Mouse (Mus musculus): ENCODE data around the gene Zfp933.
"Not testable (repeated sequence)": the region's sequence is repeated elsewhere in the genome, so short reads cannot be mapped to it uniquely, and the experiment has no call there.

Zfp933 gene

DNA sequence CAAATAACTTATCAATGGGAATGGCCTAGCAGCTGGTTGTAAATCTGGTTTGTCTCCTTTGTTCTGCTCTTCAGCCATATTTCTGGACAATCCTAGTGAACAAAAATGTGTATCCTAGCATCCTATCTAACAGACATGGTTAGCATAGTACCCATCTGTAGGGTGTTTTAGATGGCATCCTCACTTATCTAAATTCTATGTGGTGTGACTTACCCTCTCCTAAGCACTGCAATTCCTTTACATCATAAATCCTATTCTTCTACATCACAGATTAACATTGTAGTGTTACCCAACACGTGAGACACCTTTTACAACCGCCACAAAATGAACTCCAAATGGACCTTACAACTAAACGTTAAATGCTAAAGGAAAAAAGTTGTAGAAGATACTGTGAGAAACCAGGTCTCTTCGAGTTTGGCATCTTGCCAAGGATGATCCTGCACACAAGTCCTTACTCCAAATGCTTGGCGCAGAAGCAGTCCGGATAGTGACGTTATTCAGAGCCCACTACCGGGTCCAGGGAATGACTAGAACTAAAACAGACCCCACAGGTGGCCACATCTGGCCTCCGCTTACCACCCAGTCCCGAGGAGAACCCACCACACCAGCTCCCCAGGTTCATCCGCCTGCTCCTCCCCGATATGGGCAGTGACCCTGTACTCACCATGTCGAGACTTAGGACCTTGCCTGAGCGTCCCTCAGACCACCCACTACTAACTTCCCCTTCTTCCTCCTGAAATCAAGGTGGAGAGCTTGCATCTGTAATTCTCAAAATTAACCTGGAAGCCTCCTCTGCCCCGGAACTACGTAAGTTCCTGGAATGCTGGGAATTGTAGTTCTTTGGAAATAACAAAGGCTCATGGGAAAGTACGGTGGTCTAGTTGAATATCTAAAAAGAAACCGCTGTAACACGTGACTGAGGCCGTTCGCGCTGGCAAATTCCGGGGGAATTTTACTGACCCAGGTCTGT lies at the start of gene Zfp933:
TSS of gene Zfp933 (minus strand) at position 753 of the 970 bp plus-strand sequence.
- peak; percentile 44 for DNase-seq (ENCODE audit: low spot score)

DNA sequence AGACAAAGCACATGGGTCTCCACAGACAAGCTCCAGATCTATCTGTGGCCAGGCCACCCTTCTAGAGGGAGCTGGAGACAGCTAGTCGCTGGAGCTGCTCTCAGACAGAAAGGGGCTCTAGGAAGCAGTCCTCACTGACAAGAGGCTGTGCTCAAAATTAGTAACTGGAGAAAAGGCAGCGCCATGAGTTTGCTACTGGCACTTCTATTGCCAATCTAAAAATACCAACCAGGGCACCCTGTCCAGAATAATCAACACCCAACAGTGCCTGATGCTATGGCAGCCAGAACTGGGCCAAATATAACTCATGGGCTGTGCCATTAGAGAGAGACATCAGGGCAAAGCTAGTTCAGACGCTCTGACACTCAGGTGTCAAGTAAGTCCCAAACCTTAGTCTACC lies 49.2 kb upstream of the Zfp933 start:
- DNase-seq (ENCODE audit: low spot score), result no peak

DNA sequence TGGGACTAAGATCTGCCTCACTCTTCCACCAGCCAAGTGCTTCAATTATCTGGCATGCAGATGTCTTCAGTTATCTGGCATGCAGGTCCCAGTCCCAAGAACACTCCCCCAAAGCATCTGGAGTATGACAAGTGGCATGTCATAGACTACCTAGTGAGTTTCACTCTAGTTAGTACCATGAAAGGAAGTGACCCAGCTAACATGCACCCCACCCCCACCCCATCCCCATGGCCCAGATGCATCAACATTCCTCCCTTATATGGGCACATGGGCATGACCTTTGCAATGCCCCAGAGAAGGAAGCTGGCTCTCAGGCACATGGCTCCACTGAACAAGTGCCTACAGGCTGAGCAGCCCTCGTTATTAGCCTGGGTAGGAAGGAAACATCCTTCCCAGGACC lies 48.2 kb upstream of the Zfp933 start:
- DNase-seq (ENCODE audit: low spot score), result no peak

DNA sequence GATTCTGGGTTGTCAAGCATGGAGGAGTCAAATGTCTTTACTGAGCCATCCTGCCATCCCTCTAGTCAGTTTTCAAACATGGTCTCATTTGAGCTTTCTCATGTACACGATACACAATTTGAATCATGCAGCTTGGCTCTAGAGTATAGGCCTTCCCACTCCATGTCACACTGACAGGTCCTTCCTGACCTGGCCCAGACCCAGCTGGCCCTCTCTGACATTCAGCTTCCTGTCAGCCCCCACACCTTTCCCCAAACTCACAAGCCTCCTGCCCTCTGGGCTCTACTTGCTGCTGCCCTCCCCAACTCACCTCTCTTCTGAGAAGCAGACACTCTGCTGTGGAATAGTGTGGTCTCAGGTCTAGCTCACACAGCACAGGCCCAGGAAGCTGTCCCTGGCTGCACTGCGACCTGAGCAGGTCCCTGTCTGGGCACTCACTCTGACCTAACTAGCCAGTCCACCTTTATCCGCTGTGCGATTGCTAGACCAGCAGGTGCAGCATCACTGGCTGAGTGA lies 47.7 kb upstream of the Zfp933 start:
- DNase-seq (ENCODE audit: low spot score), result no peak

DNA sequence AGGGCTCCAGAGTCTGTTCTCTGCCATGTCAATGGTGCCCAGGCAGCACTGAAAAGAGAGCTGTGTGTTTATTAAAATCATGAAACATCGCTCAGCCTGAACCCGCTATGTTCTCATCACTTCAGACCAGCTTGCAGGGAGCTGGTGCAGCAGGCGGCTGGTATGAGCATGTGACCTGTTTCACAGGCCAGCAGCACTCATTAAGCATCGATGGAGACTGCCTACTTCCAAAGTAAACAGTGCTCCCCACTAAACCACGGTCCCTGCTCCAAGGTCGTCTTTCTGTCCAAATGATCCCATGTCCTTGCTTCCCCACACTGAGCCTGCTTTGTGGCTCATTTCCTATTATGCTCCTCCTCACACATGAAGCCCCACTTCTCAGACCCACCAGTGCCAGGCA lies 42.2 kb upstream of the Zfp933 start:
- DNase-seq (ENCODE audit: low spot score), result no peak

DNA sequence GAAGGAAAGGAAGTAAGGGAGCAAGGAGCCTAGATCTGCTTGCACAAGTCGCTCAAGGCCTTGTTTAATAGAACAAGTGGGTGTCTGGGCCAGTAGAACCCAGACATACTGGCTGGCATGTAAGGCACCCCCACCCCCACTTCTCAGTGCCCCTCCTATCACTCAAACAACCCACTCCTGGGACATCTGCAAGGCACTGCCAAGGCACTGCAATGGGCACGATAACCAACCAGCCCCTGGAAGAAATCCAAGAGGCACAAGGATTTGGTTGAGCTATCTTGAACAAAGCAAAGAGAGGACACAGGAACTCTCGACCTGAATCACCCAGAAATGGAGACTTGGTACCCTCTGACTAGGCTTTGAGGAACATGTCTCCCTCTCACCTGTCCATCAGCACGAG lies 40.1 kb upstream of the Zfp933 start:
- no peak for DNase-seq (ENCODE audit: low spot score)

DNA sequence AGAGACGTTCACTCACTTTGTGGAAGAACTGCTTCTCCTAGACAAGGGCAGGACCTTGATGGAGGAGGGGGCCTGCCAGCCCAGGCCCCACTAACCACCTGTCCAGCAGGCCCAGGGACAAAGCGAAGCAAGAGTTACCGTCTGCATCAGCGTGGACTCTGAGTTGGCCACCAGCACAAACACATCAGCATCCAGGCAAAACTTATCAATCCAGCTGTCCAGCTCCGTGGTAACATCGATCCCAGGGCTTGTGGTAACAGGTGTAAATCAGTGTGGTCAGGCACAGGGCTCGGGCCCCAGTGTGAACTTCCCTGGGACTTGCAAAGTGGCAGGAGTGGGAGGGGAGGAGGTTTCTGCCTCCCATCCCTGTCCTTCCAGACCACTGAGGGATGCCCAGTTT lies 39.1 kb upstream of the Zfp933 start:
- DNase-seq (ENCODE audit: low spot score), result no peak

DNA sequence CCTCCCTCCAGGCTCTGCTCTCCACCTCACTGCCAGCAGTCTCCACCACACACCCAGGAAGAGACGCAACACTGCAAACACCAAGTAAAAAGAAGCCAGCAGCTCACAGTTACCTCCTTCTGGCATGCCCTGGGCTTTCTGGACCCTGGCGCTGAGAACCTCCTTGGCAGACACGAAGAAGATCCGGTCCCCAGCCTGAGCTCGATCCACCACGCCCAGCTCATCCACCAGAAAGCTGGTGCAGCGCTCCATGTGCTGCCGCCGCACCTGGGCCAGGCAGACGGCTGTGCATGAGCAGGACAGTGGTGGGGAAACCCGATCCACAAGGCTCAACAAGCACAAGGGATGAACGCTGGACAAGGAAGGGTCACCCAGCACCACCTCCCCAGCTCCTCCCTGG lies 38.0 kb upstream of the Zfp933 start:
- DNase-seq (ENCODE audit: low spot score), result no peak

DNA sequence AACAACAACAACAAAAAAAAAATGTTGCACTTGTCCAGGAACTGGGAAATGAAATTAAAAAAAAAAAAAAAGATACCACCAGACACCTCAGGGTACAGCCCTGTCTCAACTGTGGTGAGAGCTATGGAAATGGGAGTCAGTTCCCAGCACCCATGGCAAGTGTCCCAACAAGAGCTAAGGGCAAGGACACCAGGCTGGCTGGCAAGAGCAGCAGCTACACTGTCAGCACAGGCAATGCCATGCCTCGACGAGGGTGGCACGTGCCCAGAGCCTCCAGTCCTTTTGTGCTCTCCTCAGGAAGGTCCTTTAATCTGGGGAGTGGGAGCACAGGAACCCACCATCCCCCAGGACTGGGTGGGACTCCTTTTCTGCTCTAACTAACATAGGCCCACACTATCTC lies 36.0 kb upstream of the Zfp933 start:
- DNase-seq (ENCODE audit: low spot score), result no peak

DNA sequence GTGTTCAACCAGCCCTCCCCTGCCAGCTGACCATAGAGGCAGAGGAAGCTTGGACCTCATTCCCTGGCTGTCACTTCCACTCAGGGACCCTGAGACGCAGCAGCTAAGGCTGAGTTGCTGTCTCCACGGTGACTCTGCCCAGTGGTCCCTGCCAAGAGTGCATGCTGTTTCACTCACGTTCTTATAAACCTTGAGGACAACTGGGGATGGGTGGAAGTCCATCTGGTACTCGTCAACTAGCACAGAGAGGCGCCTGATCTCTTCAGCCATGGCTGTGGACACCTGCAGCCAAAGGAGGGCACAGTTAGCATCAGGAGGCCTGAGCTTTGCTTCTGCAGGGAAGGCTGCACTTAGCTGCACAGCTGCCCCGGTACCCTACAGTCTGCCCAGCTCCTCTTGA lies 34.9 kb upstream of the Zfp933 start:
- DNase-seq (ENCODE audit: low spot score), result no peak

DNA sequence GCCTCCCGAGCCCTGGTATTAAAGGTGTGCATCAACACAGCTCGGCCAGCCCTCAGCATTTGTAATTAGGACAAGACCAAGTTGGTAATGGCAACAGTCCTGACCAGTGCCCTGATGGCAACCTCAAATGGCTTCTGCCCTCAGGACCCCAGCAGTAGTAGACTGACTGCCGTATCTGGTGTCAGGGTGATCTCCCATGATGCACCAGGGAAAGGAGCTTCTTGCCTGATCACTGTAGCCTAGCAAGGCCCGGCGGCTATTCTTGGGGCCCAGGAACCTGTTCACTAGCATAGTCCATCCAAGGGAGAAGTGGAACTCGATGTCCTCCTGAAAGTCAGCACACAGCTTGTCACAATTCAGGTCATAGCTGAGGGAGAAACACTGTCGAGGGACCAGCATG lies 33.6 kb upstream of the Zfp933 start:
- DNase-seq (ENCODE audit: low spot score), result no peak

DNA sequence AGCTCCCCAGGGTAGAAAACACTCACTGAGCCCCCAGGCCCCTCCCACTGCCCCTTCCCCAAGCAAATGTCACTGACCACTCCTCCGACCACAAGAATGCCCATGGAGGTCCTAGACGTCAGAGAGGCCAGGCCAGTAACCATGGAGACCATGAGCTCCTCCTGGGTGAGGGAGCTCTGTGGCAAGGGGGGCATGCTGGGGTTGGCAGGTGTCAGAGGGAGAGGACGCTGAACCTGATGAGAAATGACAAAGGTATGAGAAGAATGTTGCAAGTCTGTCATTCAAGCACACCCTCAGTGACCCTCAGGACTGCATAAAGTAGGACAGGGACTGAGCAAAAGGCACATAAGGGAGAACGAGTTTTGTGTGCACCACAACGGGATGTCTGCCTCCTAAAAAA lies 31.7 kb upstream of the Zfp933 start:
- DNase-seq (ENCODE audit: low spot score), result no peak

DNA sequence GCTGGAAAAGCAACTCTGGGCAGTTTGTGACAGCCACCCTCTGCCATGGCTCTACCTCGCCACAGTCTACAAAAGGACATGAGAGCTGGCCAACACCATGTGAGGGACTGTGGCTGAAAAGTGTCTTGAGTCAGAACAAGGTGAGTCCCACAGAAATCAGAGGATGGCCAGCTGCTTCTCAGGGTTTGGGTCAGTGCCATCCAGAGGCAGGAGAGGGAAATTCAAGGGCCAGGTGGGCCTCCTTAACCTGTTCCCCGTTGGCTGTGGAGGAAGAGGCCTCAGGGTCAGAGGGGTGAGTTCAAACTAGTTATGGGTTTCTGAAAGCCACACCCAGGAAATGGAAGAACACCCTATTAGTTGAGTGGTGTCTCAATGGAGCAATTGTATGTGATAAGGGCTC lies 31.3 kb upstream of the Zfp933 start:
- no peak for DNase-seq (ENCODE audit: low spot score)

DNA sequence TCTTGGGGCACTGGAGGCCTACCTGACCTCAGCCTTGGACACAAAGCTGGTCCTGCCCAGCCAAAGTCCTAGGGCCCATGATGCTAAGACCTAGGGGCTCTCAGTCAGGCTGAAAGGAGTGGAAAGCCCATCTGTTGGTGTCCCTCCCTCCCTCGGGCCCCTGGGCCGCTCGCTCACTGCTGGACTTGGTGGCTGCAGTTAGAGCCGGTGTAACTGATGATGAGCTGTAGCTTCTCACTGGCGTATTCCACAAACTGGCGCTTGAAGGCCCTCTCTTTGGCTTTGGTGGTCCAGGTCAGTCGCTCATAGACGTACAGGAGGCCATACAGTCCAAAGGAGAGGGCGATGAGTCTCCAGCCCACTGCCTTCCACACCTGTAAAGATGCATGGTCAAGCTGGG lies 30.4 kb upstream of the Zfp933 start:
- no peak for DNase-seq (ENCODE audit: low spot score)

DNA sequence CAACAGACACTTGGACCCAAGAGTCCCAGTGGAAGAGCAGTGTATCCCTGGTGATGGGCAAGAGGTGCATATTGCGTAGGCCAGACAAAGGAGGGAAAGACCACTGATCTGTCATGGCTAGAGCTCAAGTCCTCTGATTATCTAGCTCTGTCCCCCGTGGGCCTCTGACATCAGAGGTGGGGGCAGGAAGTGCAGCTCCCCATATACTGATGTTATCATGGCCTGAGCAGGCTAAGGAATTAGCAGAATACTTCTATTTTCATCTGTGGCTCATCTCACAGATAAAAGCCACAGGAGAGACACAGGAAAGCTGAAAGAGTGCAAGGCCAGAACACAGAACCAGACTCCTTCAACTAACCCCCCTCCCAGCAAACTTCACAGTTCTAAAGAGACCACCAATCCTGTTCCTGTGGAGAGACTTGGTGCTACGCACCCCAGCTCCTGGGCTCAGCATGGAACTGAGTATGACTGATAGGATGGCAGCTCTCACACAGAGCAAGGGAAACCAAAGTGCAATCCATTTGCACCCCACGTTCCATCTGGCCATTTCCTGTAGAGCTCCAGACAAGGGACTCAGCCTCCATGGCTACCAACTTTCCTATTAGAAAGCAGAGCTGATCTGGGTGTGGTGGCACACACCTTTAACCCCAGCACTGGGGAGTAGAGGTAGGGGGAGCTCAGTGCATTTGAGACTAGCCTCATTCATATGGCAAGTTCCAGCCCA lies 27.8 kb upstream of the Zfp933 start:
- DNase-seq (ENCODE audit: low spot score), result no peak

DNA sequence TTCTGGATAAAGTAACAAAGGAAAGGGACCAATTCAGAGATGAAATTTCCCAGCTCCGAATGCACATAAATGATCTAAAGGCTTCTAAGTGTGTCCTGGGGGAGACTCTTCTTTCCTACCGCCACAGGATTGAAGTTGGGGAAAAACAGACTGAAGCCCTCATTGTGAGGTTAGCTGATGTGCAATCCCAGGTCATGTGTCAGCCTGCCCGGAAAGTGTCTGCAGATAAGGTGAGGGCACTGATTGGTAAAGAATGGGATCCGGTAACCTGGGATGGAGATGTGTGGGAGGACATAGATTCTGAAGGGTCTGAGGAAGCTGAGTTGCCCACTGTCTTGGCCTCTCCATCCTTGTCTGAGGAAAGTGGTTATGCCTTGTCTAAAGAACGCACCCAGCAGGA lies 21.1 kb upstream of the Zfp933 start:
- DNase-seq (ENCODE audit: low spot score), result no peak

DNA sequence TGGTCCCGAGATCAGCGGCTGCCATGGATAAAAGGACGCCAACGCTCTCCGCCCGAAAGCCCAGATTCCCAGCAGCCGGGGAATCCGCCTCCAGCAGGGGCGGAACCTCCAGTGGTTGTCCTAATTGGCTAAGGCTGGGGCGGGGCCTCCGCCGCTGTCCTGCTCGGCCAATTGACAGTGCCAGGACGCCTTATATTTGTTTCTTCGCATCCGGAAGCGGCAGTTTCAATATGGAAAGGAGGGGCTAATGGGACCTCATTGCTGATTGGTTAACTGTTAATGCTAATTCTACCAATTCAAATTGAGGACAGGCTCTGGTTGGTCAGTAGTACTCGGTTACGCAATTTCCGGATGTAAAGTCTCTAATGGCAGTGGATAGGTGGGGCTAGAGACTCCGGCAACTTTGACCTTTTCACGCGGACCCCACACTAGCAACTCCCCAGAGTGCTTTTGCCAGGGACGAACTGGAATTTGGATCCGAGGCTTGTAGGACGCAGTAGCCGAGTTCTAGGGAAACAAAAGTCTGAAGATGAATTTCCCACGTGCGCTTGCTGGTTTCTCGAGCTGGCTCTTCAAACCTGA lies 20.4 kb upstream of the Zfp933 start, which contains the start of the genes Miip and Fv1:
TSS of gene Miip (minus strand) at position 367 of the 582 bp plus-strand sequence.
TSS of gene Fv1 (plus strand) at position 530 of the 582 bp plus-strand sequence.
- DNase-seq (ENCODE audit: low spot score), result peak; percentile 76

DNA sequence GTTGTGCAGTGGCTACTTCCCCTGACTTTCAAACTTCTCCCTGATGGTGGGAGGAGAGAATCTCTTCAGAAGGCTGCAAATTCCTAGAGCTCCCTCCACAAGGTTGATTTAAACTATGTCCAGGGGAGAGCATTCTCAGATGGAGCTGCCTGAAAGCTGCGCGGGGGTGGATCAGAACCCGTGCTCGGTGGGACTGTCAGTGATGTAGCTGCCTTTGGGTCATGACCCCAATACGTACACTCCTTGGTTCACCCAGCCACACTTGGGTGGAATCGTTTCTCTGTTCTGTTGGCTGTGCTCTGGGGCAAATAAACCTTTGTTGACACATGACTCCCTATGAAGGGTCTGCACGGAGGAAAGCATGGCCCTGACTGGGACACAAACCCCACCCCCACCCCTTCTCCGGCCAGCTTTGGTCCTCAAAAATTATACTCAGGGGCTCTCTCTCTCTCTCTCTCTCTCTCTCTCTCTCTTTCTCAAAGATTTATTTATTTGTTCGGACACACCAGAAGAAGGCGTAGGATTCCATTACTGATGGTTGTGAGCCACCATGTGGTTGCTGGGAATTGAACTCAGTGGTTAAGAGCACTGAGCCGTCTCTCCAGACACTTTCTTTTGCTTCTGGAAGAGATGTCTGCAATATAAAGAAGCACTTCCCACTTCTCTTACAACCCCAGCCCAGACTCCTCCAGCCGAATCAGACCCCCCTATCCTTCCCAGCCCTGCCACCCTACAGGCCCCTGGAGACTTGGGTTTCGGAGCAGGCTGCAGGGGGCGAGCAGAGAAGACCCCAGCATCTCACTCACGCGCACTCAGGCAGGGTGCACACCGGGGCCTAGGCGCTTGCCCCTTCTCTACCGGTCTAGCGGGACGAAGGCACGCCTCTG lies 19.6 kb upstream of the Zfp933 start:
- DNase-seq (ENCODE audit: low spot score), result no peak

DNA sequence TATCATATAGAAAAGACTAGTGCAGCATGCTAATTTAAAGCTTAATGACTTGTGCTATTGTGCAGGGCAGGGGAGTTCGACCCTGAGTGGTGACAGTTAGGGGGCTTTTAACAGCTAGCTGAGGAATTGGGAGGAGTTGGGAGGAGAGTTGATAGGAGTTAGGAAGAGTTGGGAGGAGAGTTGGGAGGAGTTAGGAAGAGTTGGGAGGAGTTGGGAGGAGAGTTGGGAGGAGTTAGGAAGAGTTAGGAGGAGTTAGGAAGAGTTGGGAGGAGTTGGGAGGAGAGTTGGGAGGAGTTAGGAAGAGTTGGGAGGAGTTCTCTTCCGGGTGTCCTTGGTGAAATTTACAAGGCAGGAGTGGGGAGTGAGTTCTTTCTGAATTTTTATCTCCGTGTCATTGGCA lies 18.6 kb upstream of the Zfp933 start:
- DNase-seq (ENCODE audit: low spot score), result not testable (repeated sequence)

DNA sequence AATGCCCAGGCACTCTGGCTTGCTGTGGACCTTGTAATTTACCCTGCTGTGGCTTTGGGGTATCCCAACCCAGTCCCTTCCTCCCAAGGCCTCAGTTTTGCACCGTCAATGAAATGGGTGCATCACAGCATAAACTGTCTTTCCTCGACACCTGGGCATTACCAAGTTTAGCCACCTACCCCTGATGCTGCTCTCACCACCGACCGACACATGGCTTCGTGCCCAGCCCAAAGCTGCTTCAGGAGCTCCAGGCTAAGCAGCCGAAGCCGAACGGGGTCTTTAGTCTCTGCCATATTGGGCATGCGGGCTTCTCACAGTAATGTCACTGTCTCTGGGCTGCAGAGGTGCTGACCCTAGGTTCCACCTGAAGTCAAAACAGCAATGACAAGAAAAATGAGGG lies 17.9 kb upstream of the Zfp933 start:
- no peak for DNase-seq (ENCODE audit: low spot score)

DNA sequence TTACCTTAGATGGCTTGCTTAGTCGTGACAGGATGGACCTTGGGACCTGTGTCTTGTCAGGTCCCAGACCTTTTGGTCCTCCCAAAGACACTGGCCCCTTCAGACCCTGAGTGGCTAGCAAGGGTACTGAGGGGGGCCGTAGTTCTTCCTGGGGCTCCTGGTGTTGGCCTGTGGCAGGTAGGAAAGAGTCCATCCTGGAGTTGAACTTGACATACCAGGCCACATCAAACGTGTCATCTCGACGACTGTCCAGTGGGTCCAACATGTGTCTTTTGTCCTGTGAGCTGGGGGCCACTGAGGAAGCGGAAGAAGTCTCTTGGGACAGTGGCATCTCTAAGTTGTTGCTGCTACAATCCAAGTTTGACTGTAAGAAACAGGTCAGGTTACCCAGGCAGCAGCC lies 17.5 kb upstream of the Zfp933 start:
- no peak for DNase-seq (ENCODE audit: low spot score)

DNA sequence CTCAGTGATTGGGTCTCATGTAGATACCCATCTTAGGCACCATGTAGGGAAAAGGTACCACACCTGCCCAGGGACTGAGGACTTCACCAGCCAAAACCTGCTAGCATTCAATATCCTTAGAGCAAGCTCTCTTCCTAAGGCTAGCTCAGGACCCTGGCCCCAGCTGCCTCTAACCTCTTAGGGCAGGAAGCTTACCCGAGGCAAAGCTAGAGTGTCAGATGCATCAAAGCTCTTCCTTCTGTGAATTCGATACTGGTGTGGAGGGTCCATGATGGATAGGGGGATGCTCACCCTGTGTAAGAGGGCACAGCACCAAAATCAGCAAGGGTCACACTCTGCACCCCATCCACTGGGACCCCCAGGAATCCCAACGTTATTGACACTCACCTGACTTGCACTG lies 13.9 kb upstream of the Zfp933 start:
- no peak for DNase-seq (ENCODE audit: low spot score)

All from urinary bladder, postnatal 25 days (tissue).